Mouse (Mus musculus) cerebellum, adult (tissue): Measurements from ENCODE around the gene Pde4d.
"Not testable (repeated sequence)": the region's sequence is repeated elsewhere in the genome, so short reads cannot be mapped to it uniquely, and the experiment has no call there.

Source experiments
- ATAC-seq: cut with Nextera tagmentation; 2 replicates; pipeline ENCODE4 v1.9.2; 2017; ENCODE audit warnings: mild to moderate bottlenecking, moderate library complexity, mixed read lengths; ENCODE audit not compliant: insufficient number of reproducible peaks, low FRiP score, low TSS enrichment

The Pde4d gene

GRCm38 (mm10) chr13:108797620-108798019, 347.9 kb downstream of the Pde4d start:
- ATAC-seq: not testable (repeated sequence)

- no peak for ATAC-seq
These were observed 359.4 kb downstream of the Pde4d start for GRCm38 (mm10) chr13:108809191-108809590.

- peak; percentile 76 for ATAC-seq
These were observed 363.2 kb downstream of the Pde4d start for GRCm38 (mm10) chr13:108812956-108813355.

- no peak for ATAC-seq
These were observed 370.2 kb downstream of the Pde4d start for GRCm38 (mm10) chr13:108819846-108820408.

GRCm38 (mm10) chr13:108820487-108820886, 370.7 kb downstream of the Pde4d start:
- no peak for ATAC-seq

- no peak for ATAC-seq
These were observed 371.5 kb downstream of the Pde4d start for GRCm38 (mm10) chr13:108821270-108821669.

- ATAC-seq: peak; percentile 96
These were observed 375.0 kb downstream of the Pde4d start for GRCm38 (mm10) chr13:108824638-108825310.

- no peak for ATAC-seq
These were observed 375.8 kb downstream of the Pde4d start for GRCm38 (mm10) chr13:108825501-108825900.

- peak; percentile 95 for ATAC-seq
These were observed 384.4 kb downstream of the Pde4d start for GRCm38 (mm10) chr13:108834197-108834596.

- ATAC-seq: peak; percentile 47; the same call in 1 of the 2 replicates
These were observed 386.6 kb downstream of the Pde4d start for GRCm38 (mm10) chr13:108836314-108836713.

GRCm38 (mm10) chr13:108839142-108839541, 389.4 kb downstream of the Pde4d start:
- ATAC-seq: no peak

- ATAC-seq: no peak
These were observed 404.3 kb downstream of the Pde4d start for GRCm38 (mm10) chr13:108854090-108854489.

- ATAC-seq: peak; percentile 20; the same call in 1 of the 2 replicates
These were observed 407.2 kb downstream of the Pde4d start for GRCm38 (mm10) chr13:108856776-108857435.

GRCm38 (mm10) chr13:108859336-108859735, 409.6 kb downstream of the Pde4d start:
- ATAC-seq: no peak

- ATAC-seq: no peak
These were observed 411.0 kb downstream of the Pde4d start for GRCm38 (mm10) chr13:108860737-108861136.

GRCm38 (mm10) chr13:108861707-108862106, 412.0 kb downstream of the Pde4d start:
- ATAC-seq: no peak

- ATAC-seq: no peak
These were observed 412.4 kb downstream of the Pde4d start for GRCm38 (mm10) chr13:108862173-108862572.

- ATAC-seq: no peak
These were observed 450.4 kb downstream of the Pde4d start for GRCm38 (mm10) chr13:108900160-108900559.

GRCm38 (mm10) chr13:108905121-108905520, 455.4 kb downstream of the Pde4d start:
- ATAC-seq: no peak

- no peak for ATAC-seq
These were observed 459.4 kb downstream of the Pde4d start for GRCm38 (mm10) chr13:108909193-108909592.

GRCm38 (mm10) chr13:108914626-108915025, 464.9 kb downstream of the Pde4d start:
- ATAC-seq: no peak
